22 mouse cellular contexts compared by ENCODE assay signal in genomic region chr6:3572221-3572815, GRCm38 (mm10).
"Had no signal": no experiment of that assay in that cellular context is flagged by ENCODE, and none has a peak within 500 bp of the region (broad histone marks: within the 10 kb centered on the region; RNA-seq: fewer than 3 reads in every experiment).

No protein-coding gene starts in this region.

- H3K36me3 ChIP-seq: intestine, embryonic 15.5 days; stomach, embryonic 15.5 days had no signal

- H3K27me3 ChIP-seq: intestine, embryonic 15.5 days; limb, embryonic 12.5 days; limb, embryonic 15.5 days; midbrain, embryonic 13.5 days; neural tube, embryonic 13.5 days; stomach, embryonic 15.5 days had no signal

- H3K27ac ChIP-seq: intestine, embryonic 15.5 days; limb, embryonic 12.5 days; limb, embryonic 15.5 days; midbrain, embryonic 10.5 days; midbrain, embryonic 13.5 days; neural tube, embryonic 13.5 days; stomach, embryonic 15.5 days had no signal

- H3K4me3 ChIP-seq: intestine, embryonic 15.5 days; limb, embryonic 12.5 days; limb, embryonic 15.5 days; midbrain, embryonic 10.5 days; midbrain, embryonic 13.5 days; myocyte; neural tube, embryonic 13.5 days; stomach, embryonic 15.5 days had no signal

- H3K9ac ChIP-seq: intestine, embryonic 15.5 days; limb, embryonic 12.5 days; limb, embryonic 15.5 days; midbrain, embryonic 13.5 days; neural tube, embryonic 13.5 days; stomach, embryonic 15.5 days had no signal

- H3K4me2 ChIP-seq: intestine, embryonic 15.5 days; limb, embryonic 12.5 days; limb, embryonic 15.5 days; midbrain, embryonic 13.5 days; neural tube, embryonic 13.5 days; stomach, embryonic 15.5 days had no signal

- ATAC-seq: intestine, embryonic 15.5 days; midbrain, embryonic 13.5 days; midbrain, embryonic 16.5 days had no signal

- H3K4me1 ChIP-seq: intestine, embryonic 15.5 days; limb, embryonic 12.5 days; limb, embryonic 15.5 days; midbrain, embryonic 10.5 days; midbrain, embryonic 13.5 days; neural tube, embryonic 13.5 days; stomach, embryonic 15.5 days had no signal

- H3K9me3 ChIP-seq: intestine, embryonic 15.5 days; limb, embryonic 12.5 days; limb, embryonic 15.5 days; midbrain, embryonic 10.5 days; midbrain, embryonic 13.5 days; neural tube, embryonic 13.5 days; stomach, embryonic 15.5 days had no signal

- DNase-seq: kidney, adult 18-20 months; kidney, adult 9 months; kidney, postnatal 14 days; kidney, postnatal 4 days; left cerebral cortex, postnatal 4 days; lung, adult 2 months; lung, postnatal 14 days; lung, postnatal 4 days; retina, postnatal 1 day; right cerebral cortex, postnatal 25 days; spleen, adult 18-20 months; thymus, adult 18-20 months; thymus, postnatal 36 days had no signal
